Mouse (Mus musculus): Measurements from ENCODE around the gene Apbb2.

The Apbb2 gene

GRCm38 (mm10) chr5:66417289-66417688, 201.3 kb downstream of the Apbb2 start:
- no peak for DNase-seq (ENCODE audit: low spot score in 2 of 2)

DNA sequence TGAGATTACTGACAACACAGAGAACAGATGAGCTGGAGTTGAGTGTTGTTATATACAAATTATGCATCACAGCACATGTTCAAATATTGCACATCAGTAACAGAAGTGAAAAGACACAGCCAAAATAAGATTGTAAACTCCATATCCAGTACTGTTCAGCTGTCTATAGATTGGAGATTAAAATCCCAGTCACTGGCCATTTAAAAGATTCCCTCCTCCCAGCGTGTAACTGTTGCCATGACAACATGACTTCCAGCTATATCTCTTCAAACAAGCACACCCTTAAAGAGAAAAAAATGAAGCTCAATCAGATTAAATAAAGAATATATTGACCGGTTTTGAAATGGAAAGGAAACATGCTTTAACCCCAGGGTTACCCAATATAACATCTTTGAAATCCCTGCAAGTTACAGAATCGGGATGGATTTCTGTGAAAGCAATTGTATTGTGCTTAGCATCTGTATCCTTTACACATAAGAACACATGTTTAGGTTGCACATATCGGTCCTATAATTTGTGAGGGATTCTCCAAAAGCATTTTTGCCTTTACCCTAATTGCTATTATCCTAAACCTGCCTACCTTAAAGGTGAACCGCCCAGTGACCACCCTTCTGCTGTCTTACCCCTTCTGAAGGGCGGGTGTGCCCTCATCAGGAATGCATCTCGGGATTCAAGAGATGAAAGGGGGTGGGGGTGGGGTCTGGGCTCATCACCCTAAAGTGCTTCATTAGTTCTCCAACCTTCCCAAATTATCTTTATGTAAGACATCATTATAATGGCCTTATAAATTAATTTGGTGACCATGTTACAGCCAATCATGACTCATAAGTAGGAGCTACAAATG, 202.7 kb downstream of the Apbb2 start:
- peak in 1 of 2 experiments; percentile 58 for DNase-seq (ENCODE audit: low spot score in 2 of 2)

- no peak for DNase-seq (ENCODE audit: low spot score in 2 of 2)
Observed at GRCm38 (mm10) chr5:66415033-66415697, 203.4 kb downstream of the Apbb2 start.

- no peak for DNase-seq (ENCODE audit: low spot score in 2 of 2)
Observed at GRCm38 (mm10) chr5:66413402-66413801, 205.2 kb downstream of the Apbb2 start.

DNA sequence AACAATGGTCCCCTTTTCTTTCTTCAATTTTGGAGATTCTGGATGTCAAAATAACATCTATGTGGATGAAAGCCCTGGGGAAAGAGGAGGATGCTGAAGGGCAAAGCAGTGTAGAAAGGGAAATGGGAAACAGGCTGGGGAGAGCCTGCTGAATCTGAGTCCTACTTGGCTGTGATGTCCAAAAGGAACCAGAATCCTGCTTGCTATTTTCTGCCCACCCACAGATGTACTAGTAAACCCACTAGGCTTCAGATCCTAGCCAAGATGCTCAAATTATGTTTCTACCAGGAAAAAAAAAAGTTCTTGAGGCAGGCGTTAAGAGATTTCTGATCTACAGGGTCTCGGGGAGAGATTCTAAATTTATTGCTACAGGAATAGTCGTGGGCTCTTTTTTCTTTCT, 205.8 kb downstream of the Apbb2 start:
- DNase-seq (ENCODE audit: low spot score in 2 of 2): peak in 1 of 2 experiments; percentile 68

- no peak for DNase-seq (ENCODE audit: low spot score in 2 of 2)
Observed at GRCm38 (mm10) chr5:66408546-66408945, 210.0 kb downstream of the Apbb2 start.

GRCm38 (mm10) chr5:66407948-66408347, 210.6 kb downstream of the Apbb2 start:
- DNase-seq (ENCODE audit: low spot score in 2 of 2): no peak

DNA sequence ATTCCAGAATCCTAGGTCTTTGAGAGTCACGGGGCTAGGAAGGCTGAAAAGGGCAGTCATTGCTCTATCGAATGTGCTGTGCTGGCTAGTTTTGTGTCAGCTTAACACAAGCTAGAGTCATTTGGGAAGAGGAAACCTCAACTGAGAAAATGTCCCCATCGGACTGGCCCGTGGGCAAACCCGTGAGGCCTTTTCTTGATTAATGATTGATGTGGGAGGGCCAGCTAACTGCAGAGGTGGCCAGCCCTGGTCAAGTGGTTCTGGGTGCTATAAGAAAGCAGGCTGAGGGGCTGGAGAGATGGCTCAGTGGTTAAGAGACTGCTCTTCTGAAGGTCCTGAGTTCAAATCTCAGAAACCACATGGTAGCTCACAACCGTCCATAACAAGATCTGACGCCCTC, 212.2 kb downstream of the Apbb2 start:
- no peak for DNase-seq (ENCODE audit: low spot score in 2 of 2)

GRCm38 (mm10) chr5:66405731-66406399, 212.7 kb downstream of the Apbb2 start:
- DNase-seq (ENCODE audit: low spot score in 2 of 2): no peak

GRCm38 (mm10) chr5:66405305-66405704, 213.3 kb downstream of the Apbb2 start:
- DNase-seq (ENCODE audit: low spot score in 2 of 2): no peak

DNA sequence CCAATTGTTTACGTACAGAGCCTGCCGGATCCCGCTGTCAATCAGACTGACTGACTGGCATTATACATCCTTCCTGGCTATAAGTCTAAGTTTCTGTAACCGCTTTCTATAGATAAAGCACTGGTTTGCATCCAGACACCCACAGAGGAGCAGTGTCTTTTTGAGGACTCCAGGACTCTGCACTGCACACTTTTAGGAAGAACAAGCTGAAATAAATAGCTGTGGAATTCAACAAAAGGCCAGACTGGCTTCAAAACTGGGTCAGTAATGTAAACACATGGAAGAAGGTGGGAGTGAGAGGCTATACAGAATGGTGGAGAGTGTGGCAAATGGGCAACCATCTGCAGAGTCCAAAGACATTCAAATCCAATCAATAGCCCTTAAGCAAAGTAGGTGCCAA, 218.0 kb downstream of the Apbb2 start:
- DNase-seq (ENCODE audit: low spot score in 2 of 2): no peak

DNA sequence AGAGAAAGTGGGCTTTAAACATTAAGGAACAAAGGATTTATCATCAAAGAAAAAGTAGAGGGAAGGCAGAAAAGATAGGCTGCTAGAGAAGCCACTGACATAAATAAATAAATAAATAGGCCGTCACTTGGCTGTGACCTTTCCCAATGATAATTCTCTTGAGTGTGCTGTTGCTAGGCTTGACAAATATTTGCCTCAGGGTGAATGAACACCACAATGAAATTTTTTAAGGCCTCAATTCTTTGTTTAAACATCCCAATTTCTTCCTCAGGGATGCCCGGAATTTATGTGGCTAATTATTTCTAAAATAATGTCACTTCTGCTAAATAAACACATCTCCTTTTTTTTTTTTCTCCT, 219.3 kb downstream of the Apbb2 start:
- no peak for DNase-seq (ENCODE audit: low spot score in 2 of 2)

DNA sequence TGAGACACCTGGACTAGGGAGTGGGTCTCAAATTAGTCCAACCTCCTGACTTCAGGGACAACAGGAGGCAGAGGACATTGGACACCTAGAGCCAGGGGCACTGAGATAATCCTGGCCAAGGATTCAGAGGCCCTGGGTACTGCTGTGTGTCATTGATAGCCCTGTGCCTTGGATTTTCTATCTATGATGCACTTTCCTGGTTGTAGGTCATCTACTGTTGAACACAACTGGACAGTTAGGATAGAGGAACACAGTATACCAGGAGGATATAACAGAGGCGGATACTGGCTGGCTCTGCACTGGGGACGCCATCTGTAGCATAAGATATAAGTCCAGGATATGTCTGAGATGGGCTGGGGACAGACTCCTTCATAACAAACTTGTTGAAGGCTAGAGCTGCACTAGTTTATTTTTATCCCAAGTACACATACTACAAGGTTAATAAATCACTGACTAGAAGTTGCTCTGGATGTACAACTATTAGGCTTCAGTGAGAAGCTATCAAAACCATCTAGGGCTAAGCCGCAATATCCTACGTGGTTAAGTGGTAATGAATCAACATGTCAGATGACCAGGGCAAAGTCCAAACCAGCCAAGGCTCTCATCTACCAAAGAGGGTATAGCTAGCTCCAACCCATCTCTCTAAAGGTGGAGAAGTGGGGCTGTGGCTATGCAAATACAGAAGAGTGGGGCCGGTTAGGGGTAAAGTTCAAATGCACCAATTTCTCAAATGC, 219.9 kb downstream of the Apbb2 start:
- DNase-seq (ENCODE audit: low spot score in 2 of 2): no peak

GRCm38 (mm10) chr5:66393767-66394446, 224.7 kb downstream of the Apbb2 start:
- no peak for DNase-seq (ENCODE audit: low spot score in 2 of 2)

- peak in 1 of 2 experiments; percentile 48 for DNase-seq (ENCODE audit: low spot score in 2 of 2)
Observed at GRCm38 (mm10) chr5:66392861-66393529, 225.6 kb downstream of the Apbb2 start.

GRCm38 (mm10) chr5:66391771-66392170, 226.8 kb downstream of the Apbb2 start:
- DNase-seq (ENCODE audit: low spot score in 2 of 2): no peak

DNA sequence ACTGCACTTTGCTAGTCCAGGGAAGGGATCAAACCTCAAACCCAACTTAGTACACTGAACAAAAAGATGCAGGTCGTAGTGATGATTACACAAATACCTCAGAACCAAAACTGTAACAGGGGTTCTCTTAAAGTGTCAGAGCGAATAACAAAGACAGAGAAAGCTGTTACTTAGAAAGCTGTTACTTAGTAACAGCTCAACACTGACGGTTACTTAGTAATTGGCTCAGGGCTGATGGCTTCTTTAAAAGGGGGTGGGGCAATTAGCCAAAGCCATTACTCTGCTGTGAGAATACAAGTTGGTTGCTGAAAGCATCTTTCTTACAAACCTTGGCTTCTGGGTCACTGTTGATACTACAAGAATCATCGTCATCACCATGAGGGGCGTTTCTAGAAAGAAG, 227.3 kb downstream of the Apbb2 start:
- DNase-seq (ENCODE audit: low spot score in 2 of 2): no peak

GRCm38 (mm10) chr5:66390567-66390966, 228.0 kb downstream of the Apbb2 start:
- DNase-seq (ENCODE audit: low spot score in 2 of 2): no peak

DNA sequence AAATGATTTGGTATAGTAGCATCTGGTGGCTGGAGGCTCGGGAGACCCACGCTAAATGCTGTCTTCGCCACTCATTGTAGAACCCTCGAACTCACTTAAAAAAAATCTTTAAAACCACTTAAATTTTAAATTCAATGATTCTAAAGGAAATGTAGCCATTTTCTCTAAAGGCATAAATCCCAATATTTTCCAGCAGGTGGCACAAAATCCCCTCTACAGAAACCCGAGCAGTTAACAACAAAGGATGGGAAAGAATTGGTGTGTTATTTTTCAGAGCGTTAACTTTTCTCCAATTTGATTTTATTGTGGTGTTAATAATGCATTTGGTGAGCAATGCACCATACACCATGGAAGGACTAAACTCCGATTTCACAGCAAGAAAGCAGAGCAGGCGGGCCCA, 231.1 kb downstream of the Apbb2 start:
- DNase-seq (ENCODE audit: low spot score in 2 of 2): no peak

GRCm38 (mm10) chr5:66385636-66386035, 232.9 kb downstream of the Apbb2 start:
- DNase-seq (ENCODE audit: low spot score in 2 of 2): peak; percentile 61 to 68

All from right cerebral cortex, postnatal 10 days (tissue).